Mouse (Mus musculus): ENCODE measurements around the gene Iffo2. TPM values are rescaled to one million over a fixed set of nuclear protein-coding genes. Genes with fewer than 3 reads are reported as not detected.

The Iffo2 gene
- polyA plus RNA-seq, 1 experiment from 2014 or later, result 4.9 TPM

Small RNAs within 50 kb of the gene (microRNA-seq; reads per million reads assigned to microRNA genes)
- gene Gm25571 (not detected), gene Mir7020 (not detected)

Other genes starting within 250 kb of the Iffo2 start
- 10.6 and 11.3 TPM in 2 replicates for gene Pqlc2, start 219.8 kb upstream of the Iffo2 start, polyA plus RNA-seq (2016; fragmentation: Nextera tagmentation; extraction: Ambion mirVana)
- 51.5 and 54.1 TPM in 2 replicates for gene Akr7a5, start 219.8 kb upstream of the Iffo2 start, polyA plus RNA-seq (2016; fragmentation: Nextera tagmentation; extraction: Ambion mirVana)
- 77.1 and 77.9 TPM in 2 replicates for gene Mrto4, start 178.0 kb upstream of the Iffo2 start, polyA plus RNA-seq (2016; fragmentation: Nextera tagmentation; extraction: Ambion mirVana)
- 52.0 and 52.6 TPM in 2 replicates for gene Emc1, start 178.0 kb upstream of the Iffo2 start, polyA plus RNA-seq (2016; fragmentation: Nextera tagmentation; extraction: Ambion mirVana)
- 64.9 and 65.4 TPM in 2 replicates for gene Ubr4, start 177.9 kb upstream of the Iffo2 start, polyA plus RNA-seq (2016; fragmentation: Nextera tagmentation; extraction: Ambion mirVana)
- not detected in 2 replicates for gene Gm21969, start 72.6 kb downstream of the Iffo2 start, polyA plus RNA-seq (2016; fragmentation: Nextera tagmentation; extraction: Ambion mirVana)
- gene Aldh4a1, start 92.3 kb downstream of the Iffo2 start, polyA plus RNA-seq (2016; fragmentation: Nextera tagmentation; extraction: Ambion mirVana), result 22.7 and 23.2 TPM in 2 replicates
- 0.05 TPM in 1 of 2 replicates, not detected in the other for gene Tas1r2, start 123.0 kb downstream of the Iffo2 start, polyA plus RNA-seq (2016; fragmentation: Nextera tagmentation; extraction: Ambion mirVana)

All from heart, embryonic 12.5 days (tissue).